ENCODE assay signal across 20 mouse cellular contexts in genomic region chr14:121251099-121251498, GRCm38 (mm10).
"Had no signal": no experiment of that assay in that cellular context is flagged by ENCODE, and none has a peak within 500 bp of the region (broad histone marks: within the 10 kb centered on the region; RNA-seq: fewer than 3 reads in every experiment).

No protein-coding gene starts in this region.

- H3K4me3 ChIP-seq: lung, embryonic 15.5 days; megakaryocyte, embryonic 14.5 days; midbrain, embryonic 13.5 days; midbrain, embryonic 15.5 days; myocyte; neural tube, embryonic 13.5 days; neural tube, embryonic 15.5 days had no signal

- H3K27me3 ChIP-seq: lung, embryonic 15.5 days; midbrain, embryonic 13.5 days; midbrain, embryonic 15.5 days; neural tube, embryonic 13.5 days; neural tube, embryonic 15.5 days had no signal

- ATAC-seq: lung, postnatal 0 days; midbrain, embryonic 13.5 days had no signal

- H3K9ac ChIP-seq: lung, embryonic 15.5 days; midbrain, embryonic 13.5 days; midbrain, embryonic 15.5 days; neural tube, embryonic 13.5 days; neural tube, embryonic 15.5 days had no signal

- H3K9me3 ChIP-seq: lung, embryonic 15.5 days; megakaryocyte, embryonic 14.5 days; midbrain, embryonic 13.5 days; midbrain, embryonic 15.5 days; neural tube, embryonic 13.5 days; neural tube, embryonic 15.5 days had no signal

- H3K36me3 ChIP-seq: midbrain, embryonic 15.5 days had no signal

- DNase-seq: lung, adult 2 months; lung, postnatal 14 days; retina, postnatal 1 day; right cerebral cortex, adult 18-20 months; right cerebral cortex, postnatal 25 days; right cerebral cortex, postnatal 4 days; spleen, adult 18-20 months; thymus, adult 18-20 months; thymus, postnatal 14 days; thymus, postnatal 36 days had no signal

- H3K4me1 ChIP-seq: megakaryocyte, embryonic 14.5 days had no signal

- H3K27ac ChIP-seq: lung, embryonic 15.5 days; macrophage; midbrain, embryonic 15.5 days; neural tube, embryonic 13.5 days; neural tube, embryonic 15.5 days had no signal

- H3K4me2 ChIP-seq: lung, embryonic 15.5 days; midbrain, embryonic 11.5 days; midbrain, embryonic 13.5 days; midbrain, embryonic 15.5 days; neural tube, embryonic 13.5 days; neural tube, embryonic 15.5 days had no signal
